Mouse (Mus musculus) central nervous system, embryonic 18 days (tissue): ENCODE measurements around the gene Ubqln1. TPM values are rescaled to one million over a fixed set of nuclear protein-coding genes. Genes with fewer than 3 reads are reported as not detected.

ENCODE experiments used
- polyA plus RNA-seq: library from polyadenylated mRNA; depleted of rRNA; stranded (reverse); fragments of >200 nt; gene quantifications from 2 replicates; pipeline ENCODE4 v1.2.3, GENCODE M21; 2012; rRNA removed

Gene Ubqln1
- polyA plus RNA-seq = 123 and 127 TPM in 2 replicates

DNA sequence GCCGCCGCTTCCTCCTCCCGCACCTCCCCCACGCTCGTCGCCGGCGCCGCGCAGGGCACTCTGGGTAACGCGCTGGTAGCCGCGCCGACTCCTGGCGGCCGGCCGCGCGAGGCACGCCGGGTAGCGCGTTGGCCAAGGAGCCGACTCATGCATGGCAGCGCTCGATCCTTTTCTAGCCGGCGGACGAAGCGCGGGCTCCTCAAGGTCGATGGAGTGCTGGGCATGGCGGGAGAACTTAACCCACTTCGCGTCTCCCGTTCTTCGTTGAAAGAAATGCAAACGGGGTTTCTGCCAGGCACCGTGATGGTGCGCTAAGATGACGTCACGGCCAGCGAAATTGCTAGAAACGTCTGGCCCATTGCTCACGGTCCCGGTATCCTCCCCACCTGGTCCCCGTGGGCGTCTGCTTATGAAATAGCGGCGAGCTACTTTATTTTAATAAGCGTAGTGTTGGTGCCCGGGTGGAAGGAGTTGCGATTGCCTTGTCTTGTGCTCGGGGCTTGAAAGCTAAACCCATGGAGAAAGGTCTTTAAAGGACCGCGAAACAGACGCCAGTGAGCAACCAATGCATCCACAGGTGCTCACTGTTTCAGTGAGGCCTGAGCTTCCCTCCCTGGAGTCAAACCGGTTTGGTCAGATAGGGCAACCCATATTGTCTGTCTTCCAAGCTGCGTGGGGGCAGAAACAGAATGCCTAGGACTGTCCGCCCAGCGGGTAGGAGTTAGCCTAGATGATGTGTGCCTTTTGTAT lies at the start of gene Ubqln1:
Ubqln1 (minus strand) TSS at position 62 of the 750 bp plus-strand sequence.

DNA sequence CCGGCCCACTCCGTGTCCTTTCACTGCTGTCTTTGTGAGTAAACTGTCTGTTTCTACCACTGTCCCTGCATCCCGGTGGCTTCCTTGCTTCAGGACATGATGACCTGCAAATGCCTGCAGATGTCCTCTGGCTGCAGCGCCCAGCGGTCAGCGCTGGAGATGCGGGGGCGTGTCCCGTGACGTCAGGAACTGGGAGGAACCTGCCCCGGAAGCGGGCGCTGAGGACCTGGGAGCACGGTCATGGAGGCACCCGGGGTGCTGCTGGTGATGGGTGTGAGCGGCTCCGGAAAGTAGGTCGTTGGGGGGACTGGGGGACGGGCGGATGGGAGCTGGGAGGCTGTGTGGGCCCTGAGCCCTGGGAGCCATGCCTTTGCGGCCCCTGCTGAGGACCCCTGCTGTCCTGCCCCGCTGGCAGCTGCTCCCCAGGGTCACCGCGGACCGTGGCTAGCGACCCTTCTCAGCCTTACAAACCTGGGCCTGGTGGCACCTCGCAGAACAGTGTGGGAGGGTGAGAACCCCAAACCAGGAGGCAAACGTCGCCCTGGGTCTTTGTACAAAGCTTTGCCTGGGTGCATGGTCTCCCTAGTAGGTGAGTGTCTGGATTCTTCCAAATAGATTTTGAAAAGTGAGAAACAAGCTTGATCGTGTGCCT lies 57.9 kb downstream of the Ubqln1 start, which contains the start of gene Idnk:
Idnk (plus strand) TSS at position 203 of the 652 bp plus-strand sequence.

GRCm38 (mm10) chr13:58128396-58128767 lies 87.1 kb downstream of the Ubqln1 start, which contains the start of gene Hnrnpa0:
Gene Hnrnpa0 (minus strand): TSS chr13:58128556.

Other genes with a start within 250 kb of the Ubqln1 start
- gene Klhl3, start 102.1 kb downstream of the Ubqln1 start, polyA plus RNA-seq = 12.6 and 12.9 TPM in 2 replicates
- gene Hnrnpa0, start 87.1 kb downstream of the Ubqln1 start, polyA plus RNA-seq = 259 and 291 TPM in 2 replicates
- gene Idnk, start 58.0 kb downstream of the Ubqln1 start, polyA plus RNA-seq = 24.7 and 27.3 TPM in 2 replicates
- gene Gkap1, start 60.0 kb upstream of the Ubqln1 start, polyA plus RNA-seq = 26.7 and 31.4 TPM in 2 replicates
- 2.2 and 2.5 TPM in 2 replicates for gene Kif27, start 143.5 kb upstream of the Ubqln1 start, polyA plus RNA-seq
- 10.7 and 12.9 TPM in 2 replicates for gene 2210016F16Rik, start 169.6 kb upstream of the Ubqln1 start, polyA plus RNA-seq
- 12.5 and 13.0 TPM in 2 replicates for gene Rmi1, start 186.6 kb upstream of the Ubqln1 start, polyA plus RNA-seq
- gene Hnrnpk, start 187.7 kb upstream of the Ubqln1 start, polyA plus RNA-seq = 799 and 802 TPM in 2 replicates